Mouse (Mus musculus) small intestine, adult 2 months (tissue): Measurements from ENCODE around the gene Klc2.

ENCODE experiments used
- CTCF ChIP-seq: fragments of 200-500 bp; IDR thresholded peaks from 2 replicates; pipeline ENCODE4 v1.5.1; 2012; ENCODE audit warnings: low read depth, mild to moderate bottlenecking, control low read depth, inconsistent platforms, low read length, moderate library complexity, mixed read lengths; ENCODE audit not compliant: insufficient replicate concordance, insufficient read length; ENCODE audit errors: extremely low read depth
- POLR2A ChIP-seq: fragments of 200-500 bp; IDR thresholded peaks from 2 replicates; pipeline ENCODE4 v1.6.1; 2012; ENCODE audit warnings: low read depth, mild to moderate bottlenecking, control low read depth, inconsistent platforms, low read length, moderate library complexity

GRCm38 (mm10) chr19:5106731-5107191, 11.6 kb downstream of the Klc2 start, which contains the start of gene Rab1b:
- TF ChIP-seq CTCF: no peak
- TF ChIP-seq POLR2A: peak; percentile 70; the same call in 1 of the 2 replicates
